26 mouse cellular contexts compared by ENCODE assay signal in genomic region chr11:63245041-63245440, GRCm38 (mm10).
A peak's percentile ranks its signal among the peaks of the same experiment; 100 is the strongest.
DNase-seq lines count a peak whose midpoint lies in the region; ATAC-seq lines count a peak whose summit lies in the region.
"Had no signal": no experiment of that assay in that cellular context is flagged by ENCODE, and none has a peak within 500 bp of the region (broad histone marks: within the 10 kb centered on the region; RNA-seq: fewer than 3 reads in every experiment).

No protein-coding gene starts in this region.

- H3K4me2 ChIP-seq in forebrain, embryonic 11.5 days (ENCODE audit: low read depth, low read length, severe bottlenecking): no peak overlapping the region
- H3K4me2 ChIP-seq in forebrain, embryonic 14.5 days (ENCODE audit: low read length): no peak overlapping the region
- H3K4me2 ChIP-seq in midbrain, embryonic 14.5 days (ENCODE audit: low read length): no peak overlapping the region
- no peak overlapping the region for H3K4me2 ChIP-seq in midbrain, embryonic 13.5 days (replicated peaks)
- no peak overlapping the region for H3K4me2 ChIP-seq in midbrain, embryonic 16.5 days (ENCODE audit: low read length)
- H3K4me2 ChIP-seq: forebrain, embryonic 12.5 days; hindbrain, embryonic 12.5 days; hindbrain, embryonic 15.5 days had no signal

- no peak overlapping the region for H3K4me3 ChIP-seq in forebrain, embryonic 11.5 days (ENCODE audit: low read depth, low read length)
- H3K4me3 ChIP-seq in forebrain, embryonic 14.5 days (ENCODE audit: low read depth, low read length): no peak overlapping the region
- H3K4me3 ChIP-seq in midbrain, embryonic 10.5 days: no peak overlapping the region
- no peak overlapping the region for H3K4me3 ChIP-seq in midbrain, embryonic 14.5 days (replicated peaks; ENCODE audit: low read depth, low read length)
- H3K4me3 ChIP-seq in midbrain, embryonic 13.5 days (replicated peaks): no peak overlapping the region
- H3K4me3 ChIP-seq in midbrain, embryonic 16.5 days (ENCODE audit: low read depth, low read length): no peak overlapping the region
- H3K4me3 ChIP-seq: forebrain, embryonic 12.5 days; gastrocnemius, adult 2 months; heart, adult 2 months; heart, embryonic 10.5 days; heart, embryonic 13.5 days; hindbrain, embryonic 12.5 days; hindbrain, embryonic 15.5 days had no signal

- H3K9me3 ChIP-seq in forebrain, embryonic 11.5 days (ENCODE audit: control insufficient read depth, low read length): no peaks in the 10 kb centered on the region
- no peaks in the 10 kb centered on the region for H3K9me3 ChIP-seq in forebrain, embryonic 14.5 days (replicated peaks; ENCODE audit: control insufficient read depth, low read length)
- H3K9me3 ChIP-seq in midbrain, embryonic 10.5 days (replicated peaks): no peaks in the 10 kb centered on the region
- H3K9me3 ChIP-seq in midbrain, embryonic 14.5 days (ENCODE audit: control insufficient read depth, low read length): no peaks in the 10 kb centered on the region
- no peaks in the 10 kb centered on the region for H3K9me3 ChIP-seq in midbrain, embryonic 13.5 days
- H3K9me3 ChIP-seq in midbrain, embryonic 16.5 days (replicated peaks; ENCODE audit: control insufficient read depth, low read length, poor library complexity, severe bottlenecking): no peaks in the 10 kb centered on the region
- H3K9me3 ChIP-seq: forebrain, embryonic 12.5 days; heart, embryonic 10.5 days; heart, embryonic 13.5 days; hindbrain, embryonic 15.5 days had no signal

- peaks cover 2% of the 10 kb centered on the region; the same call in 1 of the 2 replicates for H3K27me3 ChIP-seq in forebrain, embryonic 11.5 days (ENCODE audit: control insufficient read depth, insufficient read depth, low read length)
- no peaks in the 10 kb centered on the region for H3K27me3 ChIP-seq in forebrain, embryonic 14.5 days (replicated peaks; ENCODE audit: control insufficient read depth, insufficient read depth, low read length)
- H3K27me3 ChIP-seq in midbrain, embryonic 10.5 days (ENCODE audit: low read depth, poor library complexity, severe bottlenecking): 0 out of 2 replicates have a peak, but pooled peaks cover 4% of the 10 kb centered on the region
- no peaks in the 10 kb centered on the region for H3K27me3 ChIP-seq in midbrain, embryonic 14.5 days (ENCODE audit: control insufficient read depth, insufficient read depth, low read length)
- peaks cover 5% of the 10 kb centered on the region; the same call in 1 of the 2 replicates for H3K27me3 ChIP-seq in midbrain, embryonic 13.5 days
- no peaks in the 10 kb centered on the region for H3K27me3 ChIP-seq in midbrain, embryonic 16.5 days (ENCODE audit: control insufficient read depth, insufficient read depth, low read depth, low read length)
- H3K27me3 ChIP-seq: hindbrain, embryonic 12.5 days; hindbrain, embryonic 15.5 days had no signal

- H3K4me1 ChIP-seq in forebrain, embryonic 11.5 days (replicated peaks; ENCODE audit: control insufficient read depth, insufficient read depth, low read length): peaks cover 2% of the 10 kb centered on the region; the same call in 1 of the 2 replicates
- peaks cover 9% of the 10 kb centered on the region for H3K4me1 ChIP-seq in forebrain, embryonic 14.5 days (ENCODE audit: control insufficient read depth, insufficient read depth, low read length)
- H3K4me1 ChIP-seq in midbrain, embryonic 10.5 days: peaks cover 37% of the 10 kb centered on the region
- H3K4me1 ChIP-seq in midbrain, embryonic 14.5 days (ENCODE audit: control insufficient read depth, insufficient read depth, low read length): peaks cover 21% of the 10 kb centered on the region
- H3K4me1 ChIP-seq in midbrain, embryonic 13.5 days (replicated peaks): peaks cover 26% of the 10 kb centered on the region
- peaks cover 6% of the 10 kb centered on the region for H3K4me1 ChIP-seq in midbrain, embryonic 16.5 days (ENCODE audit: control insufficient read depth, insufficient read depth, low read length)

- 69% methylated on average over 6 of the region's 6 CpGs for WGBS in forebrain, embryonic 11.5 days
- WGBS in forebrain, embryonic 14.5 days: 67% methylated on average over 6 of the region's 6 CpGs
- 82% methylated on average over 6 of the region's 6 CpGs for WGBS in midbrain, embryonic 10.5 days
- WGBS in midbrain, embryonic 14.5 days: 60% methylated on average over 6 of the region's 6 CpGs
- WGBS in midbrain, embryonic 13.5 days: 58% methylated on average over 6 of the region's 6 CpGs
- WGBS in midbrain, embryonic 16.5 days: 57% methylated on average over 6 of the region's 6 CpGs

- peak; percentile 32; the same call in 1 of the 2 replicates for ATAC-seq in forebrain, embryonic 11.5 days (replicated peaks; ENCODE audit: low FRiP score)
- no peak for ATAC-seq in forebrain, embryonic 14.5 days
- ATAC-seq in midbrain, embryonic 14.5 days (ENCODE audit: low FRiP score, low TSS enrichment): no peak
- ATAC-seq in midbrain, embryonic 13.5 days: peak; percentile 55; the same call in 1 of the 2 replicates
- no peak for ATAC-seq in midbrain, embryonic 16.5 days
- ATAC-seq in inflammation-experienced regulatory T-cells, adult 6 months: no peak
- ATAC-seq: CD4-positive, CD25-positive, alpha-beta regulatory T cell, adult 4 months; forebrain, postnatal 0 days; intestine, embryonic 16.5 days had no signal

- H3K36me3 ChIP-seq in forebrain, embryonic 11.5 days (ENCODE audit: control insufficient read depth, insufficient read depth, low read length): no peaks in the 10 kb centered on the region
- no peaks in the 10 kb centered on the region for H3K36me3 ChIP-seq in forebrain, embryonic 14.5 days (ENCODE audit: control insufficient read depth, insufficient read depth, low read length)
- H3K36me3 ChIP-seq in midbrain, embryonic 10.5 days: no peaks in the 10 kb centered on the region
- H3K36me3 ChIP-seq in midbrain, embryonic 14.5 days (ENCODE audit: control insufficient read depth, insufficient read depth, low read length): no peaks in the 10 kb centered on the region
- H3K36me3 ChIP-seq in midbrain, embryonic 13.5 days: no peaks in the 10 kb centered on the region
- H3K36me3 ChIP-seq in midbrain, embryonic 16.5 days (ENCODE audit: control insufficient read depth, insufficient read depth, low read length): no peaks in the 10 kb centered on the region
- H3K36me3 ChIP-seq: forebrain, embryonic 12.5 days; heart, embryonic 10.5 days; heart, embryonic 13.5 days; hindbrain, embryonic 12.5 days; hindbrain, embryonic 15.5 days had no signal

- no peak for DNase-seq in forebrain, embryonic 11.5 days (ENCODE audit: low spot score)
- DNase-seq in forebrain, embryonic 14.5 days (ENCODE audit: low spot score): no peak
- DNase-seq in midbrain, embryonic 10.5 days (ENCODE audit: low spot score): no peak
- DNase-seq in midbrain, embryonic 14.5 days: no peak
- DNase-seq: adrenal gland, adult 2 months; adrenal gland, postnatal 14 days; cerebellum, adult 11 months; cerebellum, adult 2 months; cerebellum, adult 9-11 months; cerebellum, postnatal 25 days; forebrain, postnatal 0 days; gastrocnemius, adult 2 months; gastrocnemius, postnatal 14 days; heart, adult 2 months; heart, postnatal 14 days; heart, postnatal 4 days had no signal

- no peak overlapping the region for H3K27ac ChIP-seq in forebrain, embryonic 11.5 days (ENCODE audit: low read depth, low read length)
- H3K27ac ChIP-seq in forebrain, embryonic 14.5 days (ENCODE audit: low read depth, low read length): no peak overlapping the region
- H3K27ac ChIP-seq in midbrain, embryonic 10.5 days (replicated peaks): peak overlapping the region; percentile 76
- no peak overlapping the region for H3K27ac ChIP-seq in midbrain, embryonic 14.5 days (replicated peaks; ENCODE audit: low read depth, low read length)
- no peak overlapping the region for H3K27ac ChIP-seq in midbrain, embryonic 13.5 days
- no peak overlapping the region for H3K27ac ChIP-seq in midbrain, embryonic 16.5 days (ENCODE audit: low read length)
- H3K27ac ChIP-seq: forebrain, embryonic 12.5 days; gastrocnemius, adult 2 months; heart, adult 2 months; heart, embryonic 10.5 days; heart, embryonic 13.5 days; hindbrain, embryonic 12.5 days; hindbrain, embryonic 15.5 days had no signal

- H3K9ac ChIP-seq in forebrain, embryonic 11.5 days (ENCODE audit: low read length): no peak overlapping the region
- H3K9ac ChIP-seq in forebrain, embryonic 14.5 days (ENCODE audit: low read length): no peak overlapping the region
- no peak overlapping the region for H3K9ac ChIP-seq in midbrain, embryonic 14.5 days (replicated peaks; ENCODE audit: low read length)
- no peak overlapping the region for H3K9ac ChIP-seq in midbrain, embryonic 13.5 days (replicated peaks)
- H3K9ac ChIP-seq in midbrain, embryonic 16.5 days (ENCODE audit: low read depth, low read length): no peak overlapping the region
- H3K9ac ChIP-seq: forebrain, embryonic 12.5 days; forebrain, postnatal 0 days; heart, embryonic 13.5 days; hindbrain, embryonic 12.5 days; hindbrain, embryonic 15.5 days had no signal

Comparison
In these comparisons a context has a peak if more than half of its experiments do, and no peak if none do; other contexts are left out.
1. ATAC-seq: peak in forebrain, embryonic 11.5 days (single experiment) and midbrain, embryonic 13.5 days (single experiment); none in forebrain, embryonic 14.5 days (single experiment), midbrain, embryonic 14.5 days (single experiment), midbrain, embryonic 16.5 days (single experiment) and inflammation-experienced regulatory T-cells, adult 6 months (single experiment).